Mouse (Mus musculus): ENCODE measurements around the gene Nos3.

Nos3 gene

GRCm38 (mm10) chr5:24399686-24400085 is 35.1 kb downstream of the Nos3 start:
- DNase-seq (ENCODE audit: low spot score) = no peak

GRCm38 (mm10) chr5:24400362-24400761 is 35.8 kb downstream of the Nos3 start:
- DNase-seq (ENCODE audit: low spot score) = no peak

GRCm38 (mm10) chr5:24400911-24401605 is 36.4 kb downstream of the Nos3 start:
- DNase-seq (ENCODE audit: low spot score) = no peak

GRCm38 (mm10) chr5:24401969-24402368 is 37.4 kb downstream of the Nos3 start:
- DNase-seq (ENCODE audit: low spot score) = no peak

- DNase-seq (ENCODE audit: low spot score) = no peak
Measured at GRCm38 (mm10) chr5:24404594-24405360, 40.2 kb downstream of the Nos3 start.

- no peak for DNase-seq (ENCODE audit: low spot score)
Measured at GRCm38 (mm10) chr5:24405389-24405876, 40.8 kb downstream of the Nos3 start.

- DNase-seq (ENCODE audit: low spot score) = no peak
Measured at GRCm38 (mm10) chr5:24408651-24409050, 44.0 kb downstream of the Nos3 start.

- DNase-seq (ENCODE audit: low spot score) = no peak
Measured at GRCm38 (mm10) chr5:24409466-24409865, 44.9 kb downstream of the Nos3 start.

- no peak for DNase-seq (ENCODE audit: low spot score)
Measured at GRCm38 (mm10) chr5:24412063-24412462, 47.5 kb downstream of the Nos3 start.

GRCm38 (mm10) chr5:24413042-24413693 is 48.6 kb downstream of the Nos3 start, which contains the start of gene Asic3:
Gene Asic3 (plus strand): TSS chr5:24413392.
- DNase-seq (ENCODE audit: low spot score) = peak; percentile 64

GRCm38 (mm10) chr5:24413938-24414337 is 49.3 kb downstream of the Nos3 start:
- DNase-seq (ENCODE audit: low spot score) = no peak

- DNase-seq (ENCODE audit: low spot score) = peak; percentile 64
Measured at GRCm38 (mm10) chr5:24416222-24416736, 51.7 kb downstream of the Nos3 start.

- DNase-seq (ENCODE audit: low spot score) = no peak
Measured at GRCm38 (mm10) chr5:24417587-24417986, 53.0 kb downstream of the Nos3 start.

- DNase-seq (ENCODE audit: low spot score) = no peak
Measured at GRCm38 (mm10) chr5:24420381-24420780, 55.8 kb downstream of the Nos3 start.

- peak; percentile 99 for DNase-seq (ENCODE audit: low spot score)
Measured at GRCm38 (mm10) chr5:24423129-24424003, 58.8 kb downstream of the Nos3 start, which contains the start of the genes Cdk5 and Slc4a2. Gene Cdk5 (minus strand): TSS chr5:24423530. Gene Slc4a2 (plus strand): TSS chr5:24423837.

GRCm38 (mm10) chr5:24424004-24424781 is 59.6 kb downstream of the Nos3 start:
- no peak for DNase-seq (ENCODE audit: low spot score)

GRCm38 (mm10) chr5:24424861-24425411 is 60.3 kb downstream of the Nos3 start:
- peak; percentile 86 for DNase-seq (ENCODE audit: low spot score)

- peak; percentile 61 for DNase-seq (ENCODE audit: low spot score)
Measured at GRCm38 (mm10) chr5:24425421-24426036, 60.9 kb downstream of the Nos3 start.

- DNase-seq (ENCODE audit: low spot score) = no peak
Measured at GRCm38 (mm10) chr5:24426037-24426432, 61.4 kb downstream of the Nos3 start.
